Mouse (Mus musculus) thymus, adult 2 months (tissue): ENCODE measurements around the gene Rsph14.

Experiments used
- CTCF ChIP-seq: fragments of 200-500 bp; IDR thresholded peaks from 2 replicates; pipeline ENCODE4 v1.5.1; 2012; ENCODE audit warnings: mild to moderate bottlenecking, control low read depth, low read length, moderate library complexity, borderline replicate concordance; ENCODE audit not compliant: control insufficient read depth, poor library complexity, insufficient read depth; ENCODE audit errors: extremely low read depth
- POLR2A ChIP-seq: fragments of 200-500 bp; IDR thresholded peaks from 2 replicates; pipeline ENCODE4 v1.6.1; 2012; ENCODE audit warnings: mild to moderate bottlenecking, low read length, control low read depth, moderate library complexity; ENCODE audit not compliant: control insufficient read depth, poor library complexity, insufficient read depth; ENCODE audit errors: extremely low read depth

DNA sequence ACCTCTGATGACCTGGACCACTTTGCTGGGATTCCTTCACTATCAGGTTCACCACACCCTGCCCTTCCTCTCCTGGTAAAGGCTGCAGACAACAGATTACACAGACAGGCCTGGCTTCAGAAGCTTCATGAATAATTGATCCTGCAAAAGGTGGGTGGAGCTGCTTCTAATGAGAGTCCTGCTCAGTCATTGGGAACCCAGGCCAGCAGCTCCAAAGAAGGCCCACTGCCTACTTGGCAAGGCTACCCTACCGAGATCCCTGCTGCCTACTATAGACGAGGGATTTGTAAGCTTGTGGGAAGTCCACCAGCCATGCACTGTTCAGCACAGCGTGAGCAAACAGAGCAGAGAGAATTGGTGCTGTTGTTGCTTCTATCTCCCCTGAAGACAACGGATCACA lies 23.9 kb upstream of the Rsph14 start:
- TF ChIP-seq CTCF (no peak), POLR2A (no peak)
